Mouse (Mus musculus): ENCODE measurements at regions not wholly inside any gene's neighbourhood (a gene's known extent, or its start where the extent isn't known, plus 50 kb on each side); places are given as distances from the start of the nearest gene placed in this dataset.

DNA sequence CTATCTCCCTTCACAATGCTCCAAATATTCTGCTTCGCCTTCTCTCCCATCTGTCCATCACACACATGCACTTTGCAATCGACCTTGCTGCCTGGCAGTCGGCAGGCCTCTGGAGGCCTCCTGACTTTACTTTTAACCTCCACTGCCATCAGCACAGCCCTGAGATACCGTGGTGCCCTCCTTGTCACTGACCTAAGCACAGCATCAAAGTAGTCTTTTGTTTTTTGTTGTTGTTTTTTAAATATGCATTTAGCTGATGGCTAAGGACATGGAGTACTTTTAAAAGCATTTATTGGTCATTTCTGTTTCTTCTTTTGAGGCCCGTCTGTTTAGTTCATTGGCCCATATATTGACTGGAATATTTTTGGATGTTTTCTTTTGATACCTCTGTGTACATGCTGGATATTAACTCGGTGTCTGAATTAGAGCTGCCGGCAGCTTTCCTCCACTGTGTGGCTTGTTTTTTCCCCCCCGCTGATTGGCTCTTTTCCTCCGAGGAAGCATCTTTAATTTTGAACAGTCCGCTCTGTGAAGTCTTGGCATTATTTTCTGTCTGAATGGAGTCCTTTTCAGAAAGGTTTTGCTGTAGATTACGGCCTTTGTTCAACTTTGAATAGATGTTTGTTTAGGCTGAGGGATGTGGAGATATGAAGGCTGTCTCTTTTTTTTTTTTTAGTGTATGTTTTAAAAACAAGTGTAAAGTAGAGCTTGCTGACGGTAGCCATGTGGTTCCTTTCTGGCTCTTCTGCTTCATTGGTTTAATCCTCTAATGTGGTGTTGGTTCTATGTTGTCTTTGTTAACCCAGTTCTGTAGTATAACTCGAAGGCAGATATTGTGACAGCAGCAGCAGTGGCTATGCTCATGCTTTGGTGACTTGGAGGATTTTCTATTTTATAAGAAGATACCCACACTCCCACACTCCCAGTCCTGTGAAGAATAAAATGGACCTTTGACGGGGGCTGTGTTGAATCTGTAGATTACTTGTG lies 449.1 kb downstream of the Tdrd3 start:
- DNase-seq: no peak

DNA sequence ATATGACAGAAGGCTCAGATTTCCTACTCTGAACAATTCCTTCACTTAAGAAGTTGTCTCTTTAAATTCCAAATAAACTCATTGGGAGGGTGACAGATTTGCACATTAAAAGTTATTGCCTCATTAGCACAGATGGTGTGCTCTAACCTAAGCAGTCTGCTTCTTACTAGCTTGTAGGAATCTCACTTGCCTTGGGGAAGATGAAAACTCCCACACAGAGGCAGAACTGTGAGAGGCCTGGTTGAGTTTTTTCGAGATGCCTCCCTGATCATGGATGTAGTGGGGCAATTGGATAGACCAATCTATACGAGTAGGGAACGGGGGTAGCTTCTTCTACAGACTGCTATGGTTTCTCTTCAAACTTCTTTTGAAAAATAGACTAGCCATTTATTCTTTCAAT lies 485.3 kb downstream of the Tdrd3 start:
- DNase-seq: no peak

DNA sequence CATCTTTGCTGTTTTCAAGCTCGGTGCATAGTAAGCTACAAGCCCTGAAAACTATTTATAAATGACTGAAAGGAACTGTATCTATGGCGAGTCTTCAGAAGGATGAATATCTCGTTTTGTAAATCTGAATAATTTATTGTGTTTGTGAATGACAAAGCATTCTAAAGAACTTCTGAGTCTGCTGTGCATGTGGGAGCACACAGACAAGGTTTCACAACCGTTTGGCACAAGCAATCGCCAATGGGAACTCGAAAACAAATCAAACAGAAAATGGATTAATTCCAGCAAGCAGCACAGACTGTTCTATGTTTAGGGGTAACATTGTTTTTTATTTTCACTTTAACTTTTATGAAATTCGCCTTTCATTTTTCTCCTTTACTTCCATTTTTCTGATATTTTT lies 486.0 kb downstream of the Tdrd3 start:
- DNase-seq: no peak
